Mouse (Mus musculus) cerebellum, adult 11 months (tissue): Measurements from ENCODE around the gene Dync1i2.
A peak's percentile ranks its signal among the peaks of the same experiment; 100 is the strongest.

Experiments used
- DNase-seq: peaks from one replicate; pipeline ENCODE4 v3.0.0; 2022

Gene Dync1i2

DNA sequence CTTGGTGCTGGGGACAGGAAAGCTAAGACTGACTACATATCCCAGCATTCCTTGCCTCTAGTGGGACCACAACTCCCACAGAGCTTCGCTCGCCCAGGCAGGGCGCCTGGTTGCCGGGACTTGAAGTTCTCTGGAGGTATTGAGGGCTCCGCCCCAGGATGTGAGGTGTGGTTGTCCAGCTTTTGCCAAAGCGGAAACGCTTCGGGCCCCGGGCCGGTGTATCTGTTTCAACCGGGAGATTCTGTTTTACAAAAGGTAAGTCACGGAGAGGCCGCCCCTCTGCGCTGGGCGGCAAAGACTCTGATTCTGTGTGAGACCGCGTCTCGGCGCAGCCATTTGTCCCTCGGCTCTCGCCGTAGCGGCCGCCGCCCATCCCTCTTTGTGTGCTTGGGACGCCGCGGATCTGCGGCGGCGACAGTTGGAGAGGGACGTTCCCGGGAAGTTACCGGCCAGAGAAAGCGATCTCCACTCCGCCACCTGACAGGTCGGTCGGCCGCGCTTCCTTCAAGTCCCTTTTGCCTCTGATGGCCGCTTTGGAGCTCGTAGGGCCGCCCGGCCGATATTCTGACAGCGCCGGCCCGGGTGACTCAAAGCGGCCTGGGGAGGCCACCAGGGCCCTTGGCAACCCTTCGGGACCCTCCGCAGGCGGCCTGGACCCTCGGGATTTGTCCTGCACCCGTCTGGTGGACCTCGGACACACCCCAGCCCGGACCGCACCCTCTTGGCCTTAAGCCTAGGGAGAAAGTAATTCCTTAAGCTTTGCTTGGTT is at the start of gene Dync1i2:
TSS of gene Dync1i2 (plus strand) at position 116 of the 769 bp plus-strand sequence.
- peak; percentile 91 for DNase-seq

DNA sequence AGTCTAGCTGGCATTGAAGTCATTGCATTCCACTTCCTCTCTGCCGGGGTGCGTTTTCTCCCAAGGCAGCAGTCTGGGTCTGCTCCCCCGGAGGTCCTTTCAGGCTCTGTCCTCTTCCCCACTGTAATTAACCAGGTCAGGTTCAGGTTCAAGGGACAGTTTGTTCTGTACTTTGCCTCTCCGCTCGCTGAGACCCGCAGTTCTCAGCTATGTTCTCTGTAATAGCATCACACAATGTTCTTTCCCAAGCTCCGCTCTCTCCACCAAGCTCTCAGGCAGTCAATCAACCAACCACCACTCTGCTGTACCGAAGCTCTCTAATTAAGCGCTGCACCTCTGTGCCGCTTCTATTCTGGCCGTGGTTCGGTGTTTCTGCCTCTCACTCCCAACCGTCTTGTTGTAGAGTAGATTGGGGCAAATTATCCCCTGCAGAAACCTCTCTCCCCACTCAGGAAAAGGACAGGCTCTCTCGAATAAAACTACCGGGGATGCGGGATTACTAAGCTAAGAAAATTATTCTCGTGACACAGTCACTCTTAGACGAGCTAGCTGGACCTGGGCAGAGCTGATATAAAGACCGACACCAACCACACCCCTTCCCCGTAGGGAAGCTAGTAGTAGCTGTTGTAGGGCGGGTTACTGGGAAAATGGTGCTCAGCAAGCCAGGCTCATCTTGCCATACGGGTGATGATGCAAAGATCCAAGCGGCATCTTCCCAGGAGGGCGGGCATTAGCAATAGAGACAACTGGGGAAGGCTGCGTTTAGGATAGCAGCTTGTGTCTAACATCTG is 48.5 kb upstream of the Dync1i2 start:
- DNase-seq = no peak

DNA sequence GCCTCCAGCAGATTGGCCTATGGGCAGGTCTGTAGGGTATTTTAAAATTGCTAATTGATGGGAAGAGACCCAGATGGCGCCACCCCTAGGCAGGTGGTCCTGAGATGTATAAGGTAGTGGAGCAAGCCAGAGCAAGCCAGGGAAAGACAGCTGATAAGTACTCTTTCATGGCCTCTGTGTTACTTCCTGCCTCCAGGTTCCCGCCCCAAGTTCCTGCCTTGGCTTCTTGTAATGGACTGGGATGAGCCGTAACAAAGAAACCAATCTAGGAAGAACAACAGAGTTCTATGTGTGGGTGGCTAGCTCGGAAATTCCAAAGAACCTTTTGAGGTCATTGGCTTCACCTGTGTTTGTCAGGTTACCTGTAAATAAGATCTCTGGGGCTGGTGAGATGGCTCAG is 44.3 kb upstream of the Dync1i2 start:
- DNase-seq = no peak

DNA sequence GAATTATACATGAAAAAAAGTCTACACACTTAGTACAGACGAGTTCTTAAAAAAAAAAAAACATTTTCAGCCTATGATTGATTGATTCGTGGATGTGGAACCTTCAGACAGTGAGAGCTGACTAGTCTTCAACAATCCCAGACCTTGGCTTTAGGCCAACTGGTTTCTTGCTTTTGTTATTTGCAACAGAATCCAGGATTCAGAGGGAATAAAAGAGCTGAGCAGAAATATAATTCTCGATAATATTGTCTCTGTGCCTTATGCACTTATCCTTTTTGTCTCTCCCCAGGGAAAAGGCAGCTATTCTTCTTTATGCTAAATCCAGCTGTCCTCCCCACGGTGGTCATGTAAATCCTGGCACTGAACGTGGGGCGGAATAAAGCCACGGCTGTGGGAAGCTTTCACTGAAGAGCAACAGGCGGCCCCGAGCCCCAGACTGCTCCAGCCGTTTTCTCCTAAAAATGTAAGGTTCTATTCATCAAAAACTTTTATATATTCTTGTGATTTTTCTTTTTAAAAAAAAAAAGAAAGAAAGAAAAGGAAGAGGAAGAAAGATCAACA is 43.0 kb upstream of the Dync1i2 start:
- no peak for DNase-seq

DNA sequence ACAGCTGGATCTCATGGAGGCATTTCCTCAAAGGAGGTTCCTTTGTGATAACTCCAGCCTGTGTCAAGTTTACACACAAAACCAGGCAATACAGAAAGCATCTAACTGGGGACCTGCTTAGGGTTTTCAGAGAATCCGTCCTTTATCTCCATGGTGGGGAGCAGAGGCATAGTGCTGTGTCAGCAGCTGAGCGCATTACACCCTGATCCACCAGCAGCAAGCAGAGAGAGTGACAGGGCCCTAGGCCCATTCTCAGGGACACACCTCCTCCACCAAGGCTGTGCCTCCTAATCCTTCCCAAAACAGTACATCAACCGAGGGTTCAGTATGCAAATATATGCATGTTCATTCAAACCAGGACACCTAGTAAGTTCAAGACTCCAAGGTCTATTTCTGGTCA is 38.5 kb upstream of the Dync1i2 start:
- no peak for DNase-seq

DNA sequence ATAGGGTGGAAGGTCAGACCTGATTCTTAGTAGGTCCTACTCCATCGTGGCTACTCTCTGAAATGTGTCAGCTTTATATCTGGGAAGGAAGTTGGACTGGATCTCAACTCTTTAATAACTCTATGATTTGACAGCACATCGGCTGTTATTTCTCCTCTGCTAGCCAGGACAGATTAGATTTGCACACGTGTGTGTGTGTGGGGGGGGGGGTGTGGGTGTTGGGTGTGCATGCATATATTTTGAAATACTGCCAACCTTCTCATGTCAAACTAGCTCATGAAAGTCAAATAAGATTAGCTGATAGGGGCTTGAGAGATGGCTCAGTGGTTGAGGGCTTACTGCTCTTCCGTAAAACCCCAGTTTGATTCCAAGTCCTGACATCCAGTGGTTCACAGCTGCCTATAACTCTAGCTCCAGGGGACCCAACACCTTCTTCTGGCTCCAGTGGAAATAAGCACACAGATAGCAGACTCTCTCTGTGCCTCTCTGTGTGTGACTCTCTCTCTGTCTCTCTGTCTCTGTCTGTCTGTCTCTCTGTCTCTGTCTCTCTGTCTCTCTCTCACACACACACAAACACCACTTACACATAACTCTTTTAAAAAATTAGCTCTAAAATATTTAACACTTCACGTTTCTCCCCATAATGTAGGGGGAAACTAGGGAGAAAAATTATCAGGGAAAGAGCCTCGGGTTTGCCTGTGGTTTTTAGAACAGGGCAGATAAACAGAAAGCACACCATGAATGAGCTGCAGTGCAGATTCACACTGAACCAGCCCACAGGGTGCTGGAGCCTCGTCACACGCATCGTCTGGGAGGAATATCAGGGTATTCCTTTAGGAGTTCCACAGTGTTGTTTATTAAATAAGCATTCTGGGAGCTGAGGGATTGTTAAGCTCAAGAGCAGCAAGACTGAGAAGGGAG is 34.9 kb upstream of the Dync1i2 start:
- DNase-seq = no peak

DNA sequence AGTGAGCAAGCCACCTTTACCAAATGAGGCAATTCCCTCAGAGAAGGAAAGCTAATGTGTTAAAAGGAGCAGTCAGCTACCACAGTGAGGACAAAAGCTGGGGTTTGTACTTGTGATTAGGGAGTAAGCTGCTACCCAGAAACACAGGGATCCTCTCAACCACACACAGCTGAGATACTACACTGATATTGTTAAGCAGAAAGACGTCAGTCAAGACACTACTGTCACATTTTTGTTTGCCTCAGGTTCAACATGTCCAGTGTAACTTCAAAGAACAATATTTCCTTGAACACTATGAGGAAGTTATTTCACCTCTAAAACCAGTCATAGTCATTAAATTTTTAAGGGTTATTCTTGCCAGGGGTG is 34.3 kb upstream of the Dync1i2 start:
- DNase-seq = no peak

DNA sequence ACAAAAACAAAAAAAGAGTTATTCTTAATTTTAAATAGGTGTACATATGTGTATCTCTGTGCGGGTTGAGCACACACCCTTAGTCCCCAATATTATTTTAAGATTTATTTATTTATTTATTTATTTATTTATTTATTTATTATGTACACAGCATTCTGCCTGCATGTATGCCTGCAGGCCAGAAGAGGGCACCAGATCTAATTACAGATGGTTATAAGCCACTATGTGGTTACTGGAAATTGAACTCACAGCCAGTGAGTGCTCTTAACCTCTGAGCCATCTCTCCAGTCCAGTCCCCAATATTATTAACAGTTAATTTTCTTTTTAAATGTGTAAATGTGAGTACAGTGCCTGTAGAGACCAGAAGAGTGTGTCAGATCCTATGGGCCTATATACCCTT is 33.7 kb upstream of the Dync1i2 start:
- no peak for DNase-seq

DNA sequence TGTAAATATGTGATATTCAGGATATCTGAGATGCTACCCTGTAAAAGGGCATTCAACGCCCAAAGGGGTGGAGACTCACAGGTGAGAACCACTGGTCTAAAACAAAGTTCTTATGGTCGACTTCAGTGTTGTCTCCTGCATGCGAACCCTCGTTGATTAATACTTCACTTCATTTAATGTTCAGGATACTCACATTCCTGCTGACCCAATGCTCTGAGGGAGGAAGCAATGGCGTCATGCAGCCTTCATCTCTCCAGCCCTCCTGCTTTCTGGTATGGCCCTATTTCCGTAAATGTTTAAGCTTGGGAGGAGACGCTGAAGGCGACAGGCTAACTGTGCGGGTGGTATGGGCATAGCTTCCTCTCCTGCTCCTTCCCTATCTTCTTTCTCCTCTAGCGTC is 31.8 kb upstream of the Dync1i2 start:
- no peak for DNase-seq

DNA sequence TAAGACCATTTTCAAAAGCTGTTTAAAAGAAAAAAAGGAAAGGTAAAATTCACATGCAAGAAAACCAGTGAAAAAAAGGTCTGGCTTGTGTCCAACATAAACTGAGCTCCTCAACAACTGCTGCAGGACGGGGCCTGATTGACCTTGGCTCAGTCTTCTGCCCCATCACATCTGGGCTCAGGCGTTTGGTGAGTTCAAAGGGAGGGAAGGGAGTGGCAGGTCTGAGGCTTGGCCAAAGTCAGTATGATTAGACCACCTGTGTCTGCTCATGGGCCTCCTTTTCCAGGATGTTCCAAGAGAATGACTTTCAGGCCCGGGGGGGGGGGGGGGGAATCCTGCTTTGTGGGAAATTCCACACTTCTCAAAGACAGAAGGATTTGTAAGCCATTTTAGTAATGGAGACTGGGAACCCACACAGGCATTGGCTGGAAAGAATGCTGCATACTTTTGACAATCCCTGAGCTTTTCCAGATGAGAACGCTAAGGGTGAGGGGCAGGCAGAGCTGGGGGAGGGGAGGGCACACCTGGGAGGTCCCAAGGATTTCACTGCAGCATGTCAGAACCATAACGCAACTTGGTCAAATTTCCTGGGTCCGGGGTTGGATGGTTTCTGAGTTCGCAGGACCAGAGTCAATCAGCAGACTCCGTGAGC is 30.8 kb upstream of the Dync1i2 start:
- no peak for DNase-seq

DNA sequence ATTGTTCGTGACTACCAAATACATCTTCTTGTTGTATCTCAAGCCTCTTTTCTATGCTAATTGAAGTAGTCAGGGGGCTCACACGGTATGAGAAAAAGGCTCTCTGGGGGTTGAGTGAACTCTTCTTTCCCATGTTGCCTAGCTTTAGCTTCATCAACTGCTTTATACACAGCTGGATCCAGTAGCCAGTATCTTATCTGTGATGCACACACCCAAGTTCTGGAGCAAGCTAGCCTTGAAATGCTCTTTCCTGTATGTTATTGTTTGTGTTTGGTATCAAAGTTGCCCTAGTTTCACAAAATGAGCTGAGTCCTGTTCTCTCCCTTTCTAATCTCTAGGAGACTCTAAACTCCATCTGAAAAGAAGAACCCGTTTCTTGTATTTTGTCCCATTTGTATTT is 23.6 kb upstream of the Dync1i2 start:
- no peak for DNase-seq

GRCm38 (mm10) chr2:71188861-71189260 is 22.6 kb upstream of the Dync1i2 start:
- no peak for DNase-seq

- DNase-seq = no peak
These were observed 19.9 kb upstream of the Dync1i2 start for GRCm38 (mm10) chr2:71191391-71192194.

GRCm38 (mm10) chr2:71192195-71192807 is 19.2 kb upstream of the Dync1i2 start:
- DNase-seq = no peak

- DNase-seq = no peak
These were observed 17.2 kb upstream of the Dync1i2 start for GRCm38 (mm10) chr2:71194137-71194960.

DNA sequence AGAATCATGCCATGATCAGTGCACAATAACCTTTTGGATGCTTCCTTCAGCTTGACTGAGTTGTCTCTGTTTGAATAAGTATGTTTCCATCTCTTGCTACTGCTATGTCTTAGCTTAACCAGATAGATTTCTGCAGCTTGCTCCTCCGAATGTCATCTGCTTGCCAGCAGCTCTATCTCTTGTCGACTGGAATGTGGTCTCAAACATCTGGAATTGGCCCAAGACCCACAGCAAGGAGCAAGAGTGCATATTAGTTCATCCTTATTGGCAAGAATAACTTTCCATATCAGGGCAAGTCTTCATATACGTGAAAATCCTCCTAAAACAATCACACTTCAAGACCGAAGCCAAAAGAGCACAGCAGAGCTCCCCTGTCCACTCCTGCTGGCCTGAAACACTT is 14.6 kb upstream of the Dync1i2 start:
- no peak for DNase-seq

- DNase-seq = no peak
These were observed 12.6 kb upstream of the Dync1i2 start for GRCm38 (mm10) chr2:71198907-71199306.

GRCm38 (mm10) chr2:71200485-71200884 is 11.0 kb upstream of the Dync1i2 start:
- DNase-seq = no peak

DNA sequence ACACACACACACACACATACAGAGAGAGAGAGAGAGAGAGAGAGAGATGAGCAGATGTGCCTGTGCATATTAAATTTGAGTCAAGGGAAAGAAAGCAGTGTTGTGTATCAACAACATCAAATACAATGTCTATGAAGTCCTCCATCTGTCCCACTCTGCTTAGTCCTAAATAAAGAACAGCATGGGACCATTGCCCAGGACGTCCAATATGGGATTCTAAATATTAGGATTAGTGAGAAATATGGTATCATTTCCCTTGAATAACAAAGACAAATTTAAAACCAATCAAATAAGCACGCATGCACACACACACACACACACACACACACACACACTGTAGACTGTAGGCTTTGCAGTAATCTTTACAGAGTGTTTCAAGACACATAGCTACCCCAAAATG is 9.6 kb upstream of the Dync1i2 start:
- DNase-seq = no peak

DNA sequence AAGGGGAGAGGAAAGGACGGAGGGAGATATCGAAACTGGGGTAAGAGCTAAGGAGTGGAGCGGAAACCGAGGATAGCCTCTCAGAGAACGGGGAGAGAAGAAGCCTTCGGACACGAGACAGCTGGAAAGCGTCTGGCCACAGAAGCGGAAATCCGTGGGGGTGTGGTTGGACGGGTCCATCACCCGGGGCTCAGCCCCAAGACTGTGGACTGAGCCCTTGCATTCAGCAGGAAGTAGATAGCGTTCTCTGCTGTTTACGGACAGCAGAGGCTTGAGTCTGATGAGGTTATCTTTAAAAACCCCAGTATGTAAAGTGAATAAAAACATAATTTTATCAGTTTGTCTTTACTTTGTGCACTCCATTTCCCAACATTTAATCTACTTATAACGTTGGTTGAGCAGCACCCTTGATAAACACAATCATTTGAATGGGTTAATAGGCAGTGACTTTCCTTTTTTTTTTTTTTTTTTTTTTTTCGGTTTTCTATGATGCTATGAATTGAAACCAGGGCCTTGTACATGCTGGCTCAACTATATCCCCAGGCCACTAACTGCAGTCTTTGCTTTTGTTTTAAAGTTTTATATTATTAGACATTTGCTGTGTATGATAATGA is 7.6 kb upstream of the Dync1i2 start:
- DNase-seq = no peak
